Mouse (Mus musculus) liver, embryonic 12.5 days (tissue): ENCODE measurements around the gene Mfsd2a. TPM values are rescaled to one million over a fixed set of nuclear protein-coding genes. Genes with fewer than 3 reads are reported as not detected.
"Not testable (repeated sequence)": the region's sequence is repeated elsewhere in the genome, so short reads cannot be mapped to it uniquely, and the experiment has no call there.

Experiments
- ATAC-seq: fragments of 200-750 bp; cut with Nextera tagmentation; 2 replicates; pipeline ENCODE4 v1.8.0; 2017; ENCODE audit warnings: moderate number of reproducible peaks, mild to moderate bottlenecking, moderate library complexity
- H3K27ac ChIP-seq: fragments of 300-500 bp; sonication (generic); 2 replicates; pipeline ENCODE4 v1.5.1; 2016; ENCODE audit warnings: mild to moderate bottlenecking
- H3K27me3 ChIP-seq: fragments of 300-500 bp; sonication (generic); replicated peaks from 2 replicates; pipeline ENCODE4 v1.6.1; 2016; ENCODE audit warnings: mild to moderate bottlenecking, moderate library complexity
- H3K36me3 ChIP-seq: fragments of 300-500 bp; sonication (generic); 2 replicates; pipeline ENCODE4 v1.6.1; 2016; ENCODE audit warnings: mild to moderate bottlenecking, moderate library complexity
- H3K4me1 ChIP-seq: fragments of 300-500 bp; sonication (generic); 2 replicates; pipeline ENCODE4 v1.6.1; 2016
- H3K4me2 ChIP-seq: fragments of 300-500 bp; sonication (generic); 2 replicates; pipeline ENCODE4 v1.6.1; 2016; ENCODE audit warnings: mild to moderate bottlenecking, moderate library complexity
- H3K4me3 ChIP-seq: fragments of 300-500 bp; sonication (generic); 2 replicates; pipeline ENCODE4 v1.5.1; 2016; ENCODE audit warnings: mild to moderate bottlenecking, moderate library complexity
- H3K9ac ChIP-seq: fragments of 300-500 bp; sonication (generic); 2 replicates; pipeline ENCODE4 v1.6.1; 2016; ENCODE audit warnings: mild to moderate bottlenecking, moderate library complexity
- H3K9me3 ChIP-seq: fragments of 300-500 bp; sonication (generic); replicated peaks from 2 replicates; pipeline ENCODE4 v1.6.1; 2016; ENCODE audit warnings: mild to moderate bottlenecking, moderate library complexity
- WGBS: fragments of 180-500 bp; shearing (Covaris S2); methylation state at CpG from one replicate; pipeline ENCODE4 v1.1.7; 2016; ENCODE audit not compliant: insufficient replicate concordance; 5-methylcytosine and 5-hydroxymethylcytosine counted together
- polyA plus RNA-seq: library from polyadenylated mRNA; unstranded; fragments of >200 nt; fragmentation: Nextera tagmentation; extraction: Ambion mirVana; gene quantifications from 2 replicates; pipeline ENCODE4 v1.2.1, GENCODE M21; 2016

The Mfsd2a gene
- polyA plus RNA-seq, 1 experiment from 2014 or later: 0.14 TPM

- Histone ChIP-seq H3K27ac (no peak overlapping the region), H3K36me3 (no peaks in the 10 kb centered on the region), H3K9ac (no peak overlapping the region), H3K4me1 (peaks cover 12% of the 10 kb centered on the region), H3K4me2 (no peak overlapping the region), H3K27me3 (peaks cover 21% of the 10 kb centered on the region), H3K9me3 (no peaks in the 10 kb centered on the region), H3K4me3 (no peak overlapping the region)
- ATAC-seq: no peak
- WGBS: 38% methylated on average over 1 of the region's 1 CpGs
These were observed 30.2 kb upstream of the Mfsd2a start for GRCm38 (mm10) chr4:122991177-122991576.

DNA sequence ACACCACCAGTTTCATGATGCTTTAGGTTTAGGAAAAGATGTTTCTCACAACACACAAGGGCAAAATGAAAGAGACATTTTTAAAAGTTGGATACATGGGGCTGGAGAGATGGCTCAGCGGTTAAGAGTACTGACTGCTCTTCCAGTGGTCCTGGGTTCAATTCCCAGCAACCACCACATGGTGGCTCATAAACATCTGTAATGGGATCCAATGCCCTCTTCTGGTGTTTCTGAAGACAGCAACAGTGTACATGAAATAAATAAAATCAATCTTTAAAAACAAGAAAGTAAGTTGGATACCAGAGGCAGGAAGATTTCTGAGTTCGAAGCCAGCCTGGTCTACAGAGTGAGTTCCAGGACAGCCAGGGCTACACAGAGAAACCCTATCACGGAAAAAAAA is 27.0 kb upstream of the Mfsd2a start:
- WGBS: 40% methylated on average over 3 of the region's 3 CpGs
- not testable (repeated sequence) for H3K9ac ChIP-seq, H3K4me3 ChIP-seq, ATAC-seq, H3K36me3 ChIP-seq, H3K27ac ChIP-seq, H3K4me1 ChIP-seq, H3K9me3 ChIP-seq, H3K4me2 ChIP-seq
- H3K27me3 ChIP-seq: peaks cover 19% of the 10 kb centered on the region

GRCm38 (mm10) chr4:122987421-122987820 is 26.4 kb upstream of the Mfsd2a start:
- 38% methylated on average over 4 of the region's 4 CpGs for WGBS
- H3K27me3 ChIP-seq: peaks cover 23% of the 10 kb centered on the region
- no peak overlapping the region for H3K4me3 ChIP-seq
- no peak for ATAC-seq
- no peaks in the 10 kb centered on the region for H3K36me3 ChIP-seq
- peaks cover 7% of the 10 kb centered on the region; the same call in 1 of the 2 replicates for H3K4me1 ChIP-seq
- H3K9me3 ChIP-seq: no peaks in the 10 kb centered on the region
- no peak overlapping the region for H3K9ac ChIP-seq
- no peak overlapping the region for H3K4me2 ChIP-seq
- H3K27ac ChIP-seq: no peak overlapping the region

DNA sequence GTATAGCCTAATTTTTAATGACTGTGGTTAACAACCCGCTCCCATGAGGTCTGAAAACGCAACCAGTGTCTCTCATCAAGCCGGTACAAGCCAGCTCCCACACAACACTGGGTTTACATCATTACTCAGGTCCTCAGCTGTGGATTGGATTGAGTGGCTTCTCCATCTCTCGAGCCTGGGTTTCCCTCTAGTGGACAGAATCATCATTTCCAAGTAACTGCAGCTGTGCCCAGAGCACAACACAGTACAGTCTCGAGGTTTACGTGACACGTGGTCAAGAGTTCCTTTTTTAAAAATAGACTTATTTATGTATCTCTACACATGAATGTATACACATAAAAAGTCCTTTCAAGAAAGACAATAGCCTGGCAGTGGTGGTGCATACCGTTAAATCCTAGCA is 24.1 kb upstream of the Mfsd2a start:
- peaks cover 40% of the 10 kb centered on the region for H3K27me3 ChIP-seq
- H3K4me1 ChIP-seq: peaks cover 7% of the 10 kb centered on the region; the same call in 1 of the 2 replicates
- no peak overlapping the region for H3K9ac ChIP-seq
- no peak overlapping the region for H3K4me3 ChIP-seq
- no peaks in the 10 kb centered on the region for H3K9me3 ChIP-seq
- 0 out of 2 replicates have a peak, but pooled peaks have one; percentile 49 for ATAC-seq
- no peak overlapping the region for H3K27ac ChIP-seq
- WGBS: 25% methylated on average over 8 of the region's 8 CpGs
- no peaks in the 10 kb centered on the region for H3K36me3 ChIP-seq
- H3K4me2 ChIP-seq: no peak overlapping the region

DNA sequence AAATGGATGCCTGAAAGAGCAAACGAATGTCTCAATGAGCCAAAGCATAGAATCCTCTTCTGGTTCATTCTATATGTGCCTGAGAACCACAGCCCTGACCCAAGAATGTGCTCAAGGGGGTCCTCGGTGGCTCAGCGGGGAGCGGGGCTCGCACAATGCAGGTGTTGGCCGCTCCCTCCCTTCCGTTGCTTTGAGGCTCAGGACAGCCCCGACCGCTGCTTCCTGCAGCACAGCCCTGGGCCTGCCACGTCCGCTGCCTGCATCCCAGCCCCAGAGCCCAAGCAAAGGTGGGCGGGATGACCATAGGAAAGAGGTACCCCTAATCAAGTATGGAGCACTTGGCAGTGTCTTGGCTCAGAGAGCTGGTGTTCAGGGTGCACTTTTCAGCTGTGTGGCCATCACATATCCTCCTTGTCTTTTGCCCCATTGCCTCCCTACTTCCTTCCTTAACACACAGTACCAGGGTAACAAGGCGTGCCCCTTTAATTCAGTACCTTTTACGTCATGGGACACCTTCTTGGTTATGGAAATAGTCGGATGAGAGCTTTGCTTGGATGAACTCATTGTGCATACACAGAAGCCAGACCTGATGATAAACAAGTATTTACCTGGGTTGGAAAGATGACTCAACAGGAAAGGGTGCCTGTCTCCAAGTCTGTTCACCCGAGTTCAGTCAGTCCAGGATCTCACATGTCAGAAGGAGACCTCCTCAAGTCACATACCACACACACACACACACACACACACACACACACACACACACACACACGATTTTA is 22.7 kb upstream of the Mfsd2a start:
- Histone ChIP-seq H3K9me3 (no peaks in the 10 kb centered on the region), H3K27me3 (peaks cover 47% of the 10 kb centered on the region)
- ATAC-seq: no peak

GRCm38 (mm10) chr4:122982537-122982936 is 21.5 kb upstream of the Mfsd2a start:
- ATAC-seq: no peak
- H3K4me3 ChIP-seq: no peak overlapping the region
- H3K36me3 ChIP-seq: no peaks in the 10 kb centered on the region
- no peaks in the 10 kb centered on the region for H3K9me3 ChIP-seq
- H3K27me3 ChIP-seq: peaks cover 50% of the 10 kb centered on the region
- no peak overlapping the region for H3K27ac ChIP-seq
- WGBS: 64% methylated on average over 3 of the region's 3 CpGs
- H3K4me2 ChIP-seq: no peak overlapping the region
- H3K4me1 ChIP-seq: peaks cover 6% of the 10 kb centered on the region; the same call in 1 of the 2 replicates
- no peak overlapping the region for H3K9ac ChIP-seq

More for the DNA sequence above, 22.7 kb upstream of the Mfsd2a start:
- Histone ChIP-seq H3K9ac (no peak overlapping the region), H3K4me2 (peak overlapping the region; percentile 22; the same call in 1 of the 2 replicates), H3K27ac (no peak overlapping the region), H3K4me3 (no peak overlapping the region), H3K36me3 (no peaks in the 10 kb centered on the region), H3K4me1 (peaks cover 7% of the 10 kb centered on the region; the same call in 1 of the 2 replicates)
- WGBS: 18% methylated on average over 17 of the region's 17 CpGs

DNA sequence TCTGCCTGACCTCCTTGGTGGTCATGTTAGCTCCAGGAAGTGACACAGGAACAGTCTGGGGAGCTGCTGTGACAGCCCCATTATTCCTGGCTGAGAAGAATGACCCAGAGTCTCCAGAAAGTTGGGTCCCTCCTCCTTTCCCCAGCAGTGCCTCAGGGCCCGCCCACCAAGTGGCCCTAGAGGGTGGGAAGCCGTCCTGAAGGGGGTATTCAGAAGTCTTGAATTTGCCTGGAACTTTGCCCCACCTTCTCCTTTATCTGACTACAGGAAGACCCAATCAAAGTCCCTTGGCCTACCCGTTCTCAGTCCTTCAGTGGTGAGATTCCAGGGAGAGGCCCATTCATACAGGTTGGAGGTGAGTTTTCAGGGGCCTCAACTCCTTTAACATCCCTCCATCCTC is 20.9 kb upstream of the Mfsd2a start:
- Histone ChIP-seq H3K27me3 (peaks cover 50% of the 10 kb centered on the region), H3K9me3 (no peaks in the 10 kb centered on the region)
- WGBS: 27% methylated on average over 3 of the region's 3 CpGs

GRCm38 (mm10) chr4:122981238-122981637 is 20.2 kb upstream of the Mfsd2a start:
- Histone ChIP-seq H3K36me3 (no peaks in the 10 kb centered on the region), H3K4me1 (peaks cover 3% of the 10 kb centered on the region; the same call in 1 of the 2 replicates), H3K4me2 (no peak overlapping the region), H3K27ac (no peak overlapping the region), H3K27me3 (peaks cover 50% of the 10 kb centered on the region), H3K4me3 (no peak overlapping the region), H3K9me3 (no peaks in the 10 kb centered on the region), H3K9ac (no peak overlapping the region)
- no peak for ATAC-seq
- WGBS: 32% methylated on average over 7 of the region's 7 CpGs

More for the DNA sequence above, 20.9 kb upstream of the Mfsd2a start:
- peaks cover 3% of the 10 kb centered on the region; the same call in 1 of the 2 replicates for H3K4me1 ChIP-seq
- no peak overlapping the region for H3K4me2 ChIP-seq
- H3K4me3 ChIP-seq: no peak overlapping the region
- no peak overlapping the region for H3K9ac ChIP-seq
- H3K36me3 ChIP-seq: no peaks in the 10 kb centered on the region
- ATAC-seq: no peak
- H3K27ac ChIP-seq: no peak overlapping the region

DNA sequence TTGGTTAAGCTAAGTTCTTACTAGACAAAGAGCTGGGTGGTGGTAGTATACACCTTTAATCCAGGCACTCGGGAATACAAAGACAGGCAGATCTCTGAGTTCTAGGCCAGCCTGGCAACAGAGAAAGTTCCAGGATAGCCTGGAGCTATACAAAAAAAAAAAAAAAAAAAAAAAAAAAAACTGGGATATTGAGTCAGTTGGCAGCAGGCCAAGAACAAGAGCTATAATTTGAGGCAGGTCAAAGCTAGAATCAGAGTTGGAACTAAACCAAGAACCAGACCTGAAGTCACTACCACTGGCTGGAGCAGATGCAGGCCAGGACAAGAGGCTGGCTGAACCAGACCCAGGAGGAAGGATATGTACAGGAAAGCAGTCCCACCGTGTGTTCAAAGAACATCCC is 19.7 kb upstream of the Mfsd2a start:
- Histone ChIP-seq H3K4me3 (no peak overlapping the region), H3K27me3 (peaks cover 54% of the 10 kb centered on the region), H3K4me1 (peaks cover 3% of the 10 kb centered on the region; the same call in 1 of the 2 replicates), H3K36me3 (no peaks in the 10 kb centered on the region), H3K27ac (no peak overlapping the region), H3K4me2 (no peak overlapping the region), H3K9ac (no peak overlapping the region), H3K9me3 (no peaks in the 10 kb centered on the region)
- no peak for ATAC-seq
- 68% methylated on average over 2 of the region's 2 CpGs for WGBS

DNA sequence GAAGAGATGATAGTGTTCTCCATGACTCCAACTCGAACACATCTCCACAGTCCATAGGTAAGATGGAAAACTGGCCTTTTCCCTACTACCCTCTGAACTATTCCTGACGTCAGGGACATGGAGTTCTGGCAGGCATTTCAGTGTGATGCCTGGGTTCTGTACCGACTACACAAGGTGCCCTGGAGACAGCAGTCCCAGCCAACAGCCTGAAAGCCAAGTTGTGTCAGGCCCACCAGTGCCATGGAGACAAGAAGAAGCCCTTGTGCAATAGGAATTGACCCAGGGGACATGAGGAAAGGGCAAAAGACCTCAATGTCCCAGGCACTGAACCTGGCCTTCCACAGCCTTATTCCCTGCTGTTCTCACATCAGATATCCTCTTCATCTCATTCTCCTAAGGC is 18.8 kb upstream of the Mfsd2a start:
- 59% methylated on average over 3 of the region's 3 CpGs for WGBS
- ATAC-seq: no peak
- H3K36me3 ChIP-seq: no peaks in the 10 kb centered on the region

GRCm38 (mm10) chr4:122978850-122979249 is 17.9 kb upstream of the Mfsd2a start:
- H3K36me3 ChIP-seq: no peaks in the 10 kb centered on the region
- H3K27me3 ChIP-seq: peaks cover 44% of the 10 kb centered on the region

More for the DNA sequence above, 18.8 kb upstream of the Mfsd2a start:
- Histone ChIP-seq H3K27me3 (peaks cover 54% of the 10 kb centered on the region), H3K9ac (no peak overlapping the region), H3K4me1 (peaks cover 3% of the 10 kb centered on the region; the same call in 1 of the 2 replicates), H3K4me2 (no peak overlapping the region), H3K9me3 (no peaks in the 10 kb centered on the region), H3K27ac (no peak overlapping the region), H3K4me3 (no peak overlapping the region)

GRCm38 (mm10) chr4:122976885-122977284 is 15.9 kb upstream of the Mfsd2a start:
- Histone ChIP-seq H3K4me3 (no peak overlapping the region), H3K4me2 (no peak overlapping the region), H3K9ac (no peak overlapping the region), H3K27me3 (peaks cover 26% of the 10 kb centered on the region), H3K4me1 (no peaks in the 10 kb centered on the region), H3K9me3 (no peaks in the 10 kb centered on the region), H3K36me3 (no peaks in the 10 kb centered on the region), H3K27ac (no peak overlapping the region)
- WGBS: 59% methylated on average over 4 of the region's 4 CpGs
- no peak for ATAC-seq

More at GRCm38 (mm10) chr4:122978850-122979249, 17.9 kb upstream of the Mfsd2a start:
- Histone ChIP-seq H3K9me3 (no peaks in the 10 kb centered on the region), H3K27ac (no peak overlapping the region), H3K4me3 (no peak overlapping the region), H3K4me1 (peaks cover 3% of the 10 kb centered on the region; the same call in 1 of the 2 replicates), H3K9ac (no peak overlapping the region), H3K4me2 (no peak overlapping the region)
- WGBS: 63% methylated on average over 2 of the region's 2 CpGs
- ATAC-seq: no peak
